Mouse (Mus musculus) intestine, postnatal 0 days (tissue): Measurements from ENCODE around the gene Cldn14. TPM values are rescaled to one million over a fixed set of nuclear protein-coding genes. Genes with fewer than 3 reads are reported as not detected.

ENCODE experiments used
- ATAC-seq: fragments of 200-750 bp; cut with Nextera tagmentation; 2 replicates; pipeline ENCODE4 v1.8.0; 2017; ENCODE audit warnings: mild to moderate bottlenecking, moderate TSS enrichment, moderate library complexity
- H3K27ac ChIP-seq: fragments of 300-500 bp; sonication (generic); 2 replicates; pipeline ENCODE4 v1.5.1; 2014; ENCODE audit warnings: mild to moderate bottlenecking, low read depth, low read length, moderate library complexity
- H3K27me3 ChIP-seq: fragments of 300-500 bp; sonication (generic); replicated peaks from 2 replicates; pipeline ENCODE4 v1.6.1; 2014; ENCODE audit warnings: low read length, mixed read lengths; ENCODE audit not compliant: control insufficient read depth, insufficient read depth
- H3K36me3 ChIP-seq: fragments of 300-500 bp; sonication (generic); 2 replicates; pipeline ENCODE4 v1.6.1; 2014; ENCODE audit warnings: mild to moderate bottlenecking, moderate library complexity; ENCODE audit not compliant: control insufficient read depth, insufficient read depth
- H3K4me1 ChIP-seq: fragments of 300-500 bp; sonication (generic); replicated peaks from 2 replicates; pipeline ENCODE4 v1.6.1; 2014; ENCODE audit warnings: antibody characterized with exemption, low read length, mixed read lengths; ENCODE audit not compliant: control insufficient read depth, insufficient read depth
- H3K4me2 ChIP-seq: fragments of 300-500 bp; sonication (generic); replicated peaks from 2 replicates; pipeline ENCODE4 v1.6.1; 2014; ENCODE audit warnings: low read depth, mild to moderate bottlenecking, moderate library complexity
- H3K4me3 ChIP-seq: fragments of 300-500 bp; sonication (generic); 2 replicates; pipeline ENCODE4 v1.5.1; 2014; ENCODE audit warnings: low read depth, low read length
- H3K9ac ChIP-seq: fragments of 300-500 bp; sonication (generic); 2 replicates; pipeline ENCODE4 v1.6.1; 2014; ENCODE audit warnings: mild to moderate bottlenecking, low read depth, low read length
- H3K9me3 ChIP-seq: fragments of 300-500 bp; sonication (generic); 2 replicates; pipeline ENCODE4 v1.6.1; 2016; ENCODE audit warnings: mixed run types; ENCODE audit not compliant: control insufficient read depth
- CTCF ChIP-seq: sonication (generic); IDR thresholded peaks from 2 replicates; pipeline ENCODE4 v1.5.1; 2016; ENCODE audit warnings: low read depth, mild to moderate bottlenecking, control low read depth, antibody characterized with exemption, moderate library complexity
- WGBS: fragments of 180-500 bp; shearing (Covaris S2); extraction: QIAGEN DNeasy Blood & Tissue Kit; methylation state at CpG from one replicate; pipeline ENCODE4 v1.1.7; 2014; 5-methylcytosine and 5-hydroxymethylcytosine counted together
- polyA plus RNA-seq: library from polyadenylated mRNA; unstranded; fragments of >200 nt; fragmentation: Nextera tagmentation; extraction: Ambion mirVana; gene quantifications from 2 replicates; pipeline ENCODE4 v1.2.1, GENCODE M21; 2015

Gene Cldn14
- polyA plus RNA-seq, 1 experiment from 2014 or later = 2.3 TPM

DNA sequence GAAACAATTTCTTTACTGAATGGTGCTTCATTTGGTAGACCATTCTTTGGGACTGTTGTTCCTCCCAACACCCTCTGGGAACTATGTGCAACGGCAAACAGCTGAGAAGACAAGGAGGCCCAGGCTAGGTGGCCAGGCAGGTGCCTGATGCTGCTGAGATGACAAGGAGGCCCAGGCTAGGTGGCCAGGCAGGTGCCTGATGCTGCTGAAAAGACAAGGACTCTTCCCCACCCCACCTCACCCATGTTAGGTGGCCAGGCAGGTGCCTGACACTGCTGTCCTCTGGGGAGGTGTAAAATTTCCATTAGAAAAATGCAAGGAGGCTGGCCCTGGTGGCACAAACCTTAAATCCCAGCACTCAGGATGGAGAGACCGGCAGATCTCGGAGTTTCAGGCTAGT lies 2.0 kb upstream of the Cldn14 start:
- 80% methylated on average over 3 of the region's 3 CpGs for WGBS
- Histone ChIP-seq H3K4me1 (no peaks in the 10 kb centered on the region), H3K27ac (no peak overlapping the region), H3K4me3 (no peak overlapping the region), H3K27me3 (no peaks in the 10 kb centered on the region), H3K4me2 (no peak overlapping the region), H3K9ac (no peak overlapping the region), H3K36me3 (no peaks in the 10 kb centered on the region), H3K9me3 (no peaks in the 10 kb centered on the region)
- no peak for TF ChIP-seq CTCF
- no peak for ATAC-seq

DNA sequence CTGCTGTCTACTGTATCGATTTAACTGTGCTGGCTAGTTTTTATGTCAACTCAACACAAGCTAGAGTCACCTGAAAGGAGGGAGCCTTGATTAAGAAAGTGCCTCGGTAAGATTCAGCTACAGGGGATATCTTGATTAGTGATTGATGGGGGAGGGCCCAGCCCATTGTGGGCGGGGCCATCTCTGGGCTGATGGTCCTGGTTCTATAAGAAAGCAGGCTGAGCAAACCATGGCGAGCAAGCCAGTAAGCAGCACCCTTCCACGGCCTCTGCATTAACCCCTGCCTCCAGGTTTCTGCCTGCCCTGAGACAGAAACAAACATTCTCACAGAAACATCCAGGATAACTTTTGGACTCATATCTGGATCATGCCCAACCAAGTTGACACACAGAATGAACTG lies 1.5 kb upstream of the Cldn14 start:
- Histone ChIP-seq H3K4me1 (no peaks in the 10 kb centered on the region), H3K9me3 (no peaks in the 10 kb centered on the region), H3K27me3 (no peaks in the 10 kb centered on the region), H3K4me3 (no peak overlapping the region), H3K27ac (no peak overlapping the region), H3K9ac (no peak overlapping the region), H3K4me2 (no peak overlapping the region), H3K36me3 (no peaks in the 10 kb centered on the region)
- ATAC-seq = no peak
- TF ChIP-seq CTCF = no peak
- WGBS = 79% methylated on average over 5 of the region's 5 CpGs

DNA sequence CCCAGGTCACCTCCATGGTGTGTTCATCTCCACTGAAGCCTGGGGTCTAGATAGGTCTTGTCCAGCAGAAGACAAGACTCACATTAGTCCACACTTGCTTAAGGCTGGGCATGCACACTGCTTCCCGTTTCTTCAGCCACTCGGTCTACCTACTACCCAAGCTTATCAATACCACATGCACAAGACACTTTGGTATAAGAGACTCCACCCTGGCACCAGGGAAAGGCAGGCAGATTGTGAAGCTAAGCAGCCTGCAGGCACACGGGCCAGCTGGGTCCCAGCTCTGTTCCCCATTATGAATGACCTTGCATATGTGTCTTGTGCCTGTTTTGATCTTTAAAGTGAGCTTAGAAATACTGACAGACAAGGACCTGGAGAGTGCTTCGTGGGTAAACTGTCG lies 719 bp upstream of the Cldn14 start:
- ATAC-seq = no peak
- H3K36me3 ChIP-seq = no peaks in the 10 kb centered on the region
- H3K9me3 ChIP-seq = no peaks in the 10 kb centered on the region
- H3K4me1 ChIP-seq = no peaks in the 10 kb centered on the region
- no peaks in the 10 kb centered on the region for H3K27me3 ChIP-seq
- no peak overlapping the region for H3K4me2 ChIP-seq
- no peak for TF ChIP-seq CTCF
- H3K27ac ChIP-seq = no peak overlapping the region
- H3K4me3 ChIP-seq = no peak overlapping the region
- H3K9ac ChIP-seq = no peak overlapping the region
- 45% methylated on average over 5 of the region's 5 CpGs for WGBS

DNA sequence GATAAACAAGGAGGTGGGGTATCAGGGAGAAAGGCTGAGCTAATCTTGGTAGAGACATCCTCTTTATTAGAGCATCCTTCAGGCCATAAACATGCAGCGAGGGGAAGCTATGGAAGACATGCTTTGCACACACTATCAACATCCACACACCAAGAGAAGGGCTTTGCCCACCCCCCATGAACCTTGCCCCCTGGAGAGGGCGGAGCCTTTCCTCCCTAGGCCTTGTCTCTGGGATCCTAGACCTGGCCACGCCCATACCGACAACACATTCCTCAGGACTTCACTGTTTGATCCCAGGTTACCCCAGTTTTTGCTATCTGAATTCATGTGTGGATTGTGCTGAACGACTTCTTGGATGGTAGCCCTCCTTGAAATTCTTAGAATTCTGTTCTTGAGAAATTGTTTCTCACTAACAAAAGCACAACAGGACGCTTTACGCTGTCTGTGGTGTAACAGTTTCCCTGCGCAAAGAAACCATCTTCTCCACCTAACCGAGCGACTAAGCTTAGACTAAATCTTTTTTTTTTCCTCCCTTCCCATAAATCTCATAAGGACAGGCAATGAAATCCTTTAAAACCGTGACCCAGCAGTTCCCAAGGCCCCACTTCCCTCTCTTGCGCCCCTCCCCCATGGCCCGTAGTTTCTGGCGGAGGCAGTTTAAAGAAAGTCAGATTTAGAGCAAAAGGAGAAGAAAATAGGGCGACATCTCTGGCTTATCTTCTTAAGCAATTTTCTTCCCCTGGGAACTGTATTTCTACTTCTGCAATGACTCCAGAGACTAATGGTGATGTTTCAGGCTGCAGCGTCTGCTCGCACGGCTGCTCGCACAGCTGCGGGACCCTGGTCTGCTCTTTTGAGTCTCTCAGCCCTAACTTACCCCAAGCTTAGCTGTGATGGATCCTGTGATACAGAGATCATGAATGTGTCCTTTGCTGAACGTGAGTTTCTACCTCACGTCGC lies 1.7 kb downstream of the Cldn14 start:
- no peak for ATAC-seq
- no peak overlapping the region for H3K4me3 ChIP-seq
- H3K9ac ChIP-seq = no peak overlapping the region
- no peaks in the 10 kb centered on the region for H3K9me3 ChIP-seq
- H3K36me3 ChIP-seq = no peaks in the 10 kb centered on the region
- no peak for TF ChIP-seq CTCF
- H3K27ac ChIP-seq = no peak overlapping the region
- WGBS = 67% methylated on average over 23 of the region's 23 CpGs
- no peaks in the 10 kb centered on the region for H3K4me1 ChIP-seq
- no peak overlapping the region for H3K4me2 ChIP-seq
- H3K27me3 ChIP-seq = no peaks in the 10 kb centered on the region

DNA sequence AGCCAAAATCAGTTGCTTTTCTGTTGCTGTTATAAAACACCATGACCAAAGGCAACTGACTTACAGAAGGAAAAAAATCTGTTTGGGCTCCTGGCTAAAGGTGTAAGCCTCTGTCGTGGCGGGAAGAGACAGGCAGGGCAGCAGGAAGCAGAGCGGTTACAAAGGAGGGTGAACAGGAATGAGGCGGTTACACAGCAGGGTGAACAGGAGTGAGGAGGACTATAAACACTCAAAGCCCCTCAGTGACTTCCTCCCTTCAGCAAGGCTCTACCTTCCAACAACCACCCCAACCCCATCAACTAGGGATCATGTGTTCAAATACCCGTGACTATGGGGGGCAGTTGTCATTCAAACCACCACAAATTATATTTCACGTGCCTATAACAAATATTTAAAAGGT lies 5.2 kb downstream of the Cldn14 start:
- no peak for ATAC-seq
- Histone ChIP-seq H3K27me3 (no peaks in the 10 kb centered on the region), H3K4me3 (no peak overlapping the region), H3K4me1 (no peaks in the 10 kb centered on the region), H3K36me3 (no peaks in the 10 kb centered on the region), H3K27ac (no peak overlapping the region), H3K9ac (no peak overlapping the region), H3K9me3 (no peaks in the 10 kb centered on the region), H3K4me2 (no peak overlapping the region)
- 85% methylated on average over 6 of the region's 6 CpGs for WGBS
- TF ChIP-seq CTCF = no peak

DNA sequence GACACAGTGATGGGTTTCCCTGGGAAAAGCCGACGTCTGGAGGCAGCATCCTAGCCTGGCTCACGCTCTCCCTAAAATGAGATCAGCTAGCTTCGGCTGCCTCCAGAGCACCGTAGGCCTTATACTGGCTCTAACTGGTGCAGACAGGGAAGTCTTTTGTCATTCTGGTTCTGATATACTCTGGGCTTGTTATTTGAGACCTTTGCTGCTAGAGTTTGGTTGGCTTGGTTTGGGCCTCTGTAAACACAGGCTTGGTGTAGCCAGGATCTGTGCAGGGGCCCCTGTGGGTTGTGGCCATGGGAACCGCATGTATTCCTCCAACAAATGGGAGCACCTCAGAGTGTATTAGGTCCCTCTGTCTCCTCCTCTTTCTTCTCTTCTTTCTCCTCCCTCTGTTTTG lies 7.3 kb downstream of the Cldn14 start:
- no peak for TF ChIP-seq CTCF
- H3K4me3 ChIP-seq = no peak overlapping the region
- 83% methylated on average over 6 of the region's 6 CpGs for WGBS
- H3K9me3 ChIP-seq = no peaks in the 10 kb centered on the region
- no peak overlapping the region for H3K9ac ChIP-seq
- H3K4me1 ChIP-seq = no peaks in the 10 kb centered on the region
- no peak overlapping the region for H3K4me2 ChIP-seq
- no peak for ATAC-seq
- H3K36me3 ChIP-seq = no peaks in the 10 kb centered on the region
- no peaks in the 10 kb centered on the region for H3K27me3 ChIP-seq
- H3K27ac ChIP-seq = no peak overlapping the region
